Mouse (Mus musculus): ENCODE measurements at regions not wholly inside any gene's neighbourhood (a gene's known extent, or its start where the extent isn't known, plus 50 kb on each side); places are given as distances from the start of the nearest gene placed in this dataset.

GRCm38 (mm10) chr4:7191912-7192311 is 1046.9 kb downstream of the Car8 start:
- H3K4me1 ChIP-seq (ENCODE audit: control insufficient read depth, insufficient read depth, low read length), result no peaks in the 10 kb centered on the region
- no peak overlapping the region for H3K9ac ChIP-seq (replicated peaks; ENCODE audit: low read depth, low read length)
- no peak for ATAC-seq (ENCODE audit: low read depth)
- no peak overlapping the region for H3K4me3 ChIP-seq (ENCODE audit: low read depth, low read length)
- no peaks in the 10 kb centered on the region for H3K9me3 ChIP-seq (ENCODE audit: control insufficient read depth, low read length)
- no peaks in the 10 kb centered on the region for H3K27me3 ChIP-seq (ENCODE audit: control insufficient read depth, insufficient read depth, low read length)
- no peaks in the 10 kb centered on the region for H3K36me3 ChIP-seq (ENCODE audit: control insufficient read depth, insufficient read depth, low read length)
- H3K4me2 ChIP-seq (ENCODE audit: low read depth, low read length), result no peak overlapping the region
- H3K27ac ChIP-seq (ENCODE audit: low read depth, low read length), result no peak overlapping the region; the same call in 1 of the 2 replicates
- WGBS, result 77% methylated on average over 3 of the region's 3 CpGs

- H3K27me3 ChIP-seq (ENCODE audit: control insufficient read depth, insufficient read depth, low read length), result no peaks in the 10 kb centered on the region
- H3K9ac ChIP-seq (replicated peaks; ENCODE audit: low read depth, low read length), result no peak overlapping the region
- no peaks in the 10 kb centered on the region for H3K36me3 ChIP-seq (ENCODE audit: control insufficient read depth, insufficient read depth, low read length)
- ATAC-seq (ENCODE audit: low read depth), result peak; percentile 70
- no peak overlapping the region for H3K4me3 ChIP-seq (ENCODE audit: low read depth, low read length)
- no peaks in the 10 kb centered on the region for H3K9me3 ChIP-seq (ENCODE audit: control insufficient read depth, low read length)
- H3K4me1 ChIP-seq (ENCODE audit: control insufficient read depth, insufficient read depth, low read length), result no peaks in the 10 kb centered on the region
- 48% methylated on average over 3 of the region's 3 CpGs for WGBS
- H3K4me2 ChIP-seq (ENCODE audit: low read depth, low read length), result no peak overlapping the region
- peak overlapping the region; percentile 53; the same call in 1 of the 2 replicates for H3K27ac ChIP-seq (ENCODE audit: low read depth, low read length)
Observed at GRCm38 (mm10) chr4:7191228-7191627, 1047.6 kb downstream of the Car8 start.

- H3K9me3 ChIP-seq (ENCODE audit: control insufficient read depth, low read length), result no peaks in the 10 kb centered on the region
- WGBS, result 88% methylated on average over 9 of the region's 9 CpGs
- no peaks in the 10 kb centered on the region for H3K4me1 ChIP-seq (ENCODE audit: control insufficient read depth, insufficient read depth, low read length)
- no peak for ATAC-seq (ENCODE audit: low read depth)
- H3K27me3 ChIP-seq (ENCODE audit: control insufficient read depth, insufficient read depth, low read length), result no peaks in the 10 kb centered on the region
- H3K9ac ChIP-seq (replicated peaks; ENCODE audit: low read depth, low read length), result no peak overlapping the region
- H3K4me2 ChIP-seq (ENCODE audit: low read depth, low read length), result no peak overlapping the region
- H3K36me3 ChIP-seq (ENCODE audit: control insufficient read depth, insufficient read depth, low read length), result no peaks in the 10 kb centered on the region
- H3K27ac ChIP-seq (ENCODE audit: low read depth, low read length), result no peak overlapping the region
- no peak overlapping the region for H3K4me3 ChIP-seq (ENCODE audit: low read depth, low read length)
Observed at GRCm38 (mm10) chr4:7175030-7175429, 1063.8 kb downstream of the Car8 start.

- Histone ChIP-seq H3K9me3 (ENCODE audit: control insufficient read depth, low read length) (no peaks in the 10 kb centered on the region), H3K27me3 (ENCODE audit: control insufficient read depth, insufficient read depth, low read length) (no peaks in the 10 kb centered on the region), H3K36me3 (ENCODE audit: control insufficient read depth, insufficient read depth, low read length) (no peaks in the 10 kb centered on the region), H3K9ac (replicated peaks; ENCODE audit: low read depth, low read length) (no peak overlapping the region), H3K4me3 (ENCODE audit: low read depth, low read length) (no peak overlapping the region), H3K27ac (ENCODE audit: low read depth, low read length) (no peak overlapping the region), H3K4me2 (ENCODE audit: low read depth, low read length) (no peak overlapping the region), H3K4me1 (ENCODE audit: control insufficient read depth, insufficient read depth, low read length) (no peaks in the 10 kb centered on the region)
- no peak for ATAC-seq (ENCODE audit: low read depth)
- 81% methylated on average over 7 of the region's 7 CpGs for WGBS
Observed at GRCm38 (mm10) chr4:7172528-7173306, 1066.1 kb downstream of the Car8 start.

GRCm38 (mm10) chr4:7171637-7172417 is 1067.0 kb downstream of the Car8 start:
- Histone ChIP-seq H3K9ac (replicated peaks; ENCODE audit: low read depth, low read length) (no peak overlapping the region), H3K9me3 (ENCODE audit: control insufficient read depth, low read length) (no peaks in the 10 kb centered on the region), H3K4me3 (ENCODE audit: low read depth, low read length) (no peak overlapping the region), H3K4me2 (ENCODE audit: low read depth, low read length) (no peak overlapping the region), H3K36me3 (ENCODE audit: control insufficient read depth, insufficient read depth, low read length) (no peaks in the 10 kb centered on the region), H3K4me1 (ENCODE audit: control insufficient read depth, insufficient read depth, low read length) (no peaks in the 10 kb centered on the region), H3K27me3 (ENCODE audit: control insufficient read depth, insufficient read depth, low read length) (no peaks in the 10 kb centered on the region), H3K27ac (ENCODE audit: low read depth, low read length) (no peak overlapping the region)
- WGBS, result 79% methylated on average over 4 of the region's 4 CpGs
- no peak for ATAC-seq (ENCODE audit: low read depth)

GRCm38 (mm10) chr4:7161411-7161810 is 1077.4 kb downstream of the Car8 start:
- no peaks in the 10 kb centered on the region for H3K36me3 ChIP-seq (ENCODE audit: control insufficient read depth, insufficient read depth, low read length)
- H3K9me3 ChIP-seq (ENCODE audit: control insufficient read depth, low read length), result no peaks in the 10 kb centered on the region
- no peak overlapping the region for H3K4me2 ChIP-seq (ENCODE audit: low read depth, low read length)
- no peaks in the 10 kb centered on the region for H3K4me1 ChIP-seq (ENCODE audit: control insufficient read depth, insufficient read depth, low read length)
- no peak for ATAC-seq (ENCODE audit: low read depth)
- H3K9ac ChIP-seq (replicated peaks; ENCODE audit: low read depth, low read length), result no peak overlapping the region
- WGBS, result 91% methylated on average over 4 of the region's 4 CpGs
- H3K27ac ChIP-seq (ENCODE audit: low read depth, low read length), result no peak overlapping the region
- H3K27me3 ChIP-seq (ENCODE audit: control insufficient read depth, insufficient read depth, low read length), result no peaks in the 10 kb centered on the region
- H3K4me3 ChIP-seq (ENCODE audit: low read depth, low read length), result no peak overlapping the region

- WGBS, result 79% methylated on average over 3 of the region's 3 CpGs
- H3K27ac ChIP-seq (ENCODE audit: low read depth, low read length), result no peak overlapping the region
- H3K9me3 ChIP-seq (ENCODE audit: control insufficient read depth, low read length), result no peaks in the 10 kb centered on the region
- no peak overlapping the region for H3K4me2 ChIP-seq (ENCODE audit: low read depth, low read length)
- no peak overlapping the region for H3K4me3 ChIP-seq (ENCODE audit: low read depth, low read length)
- no peaks in the 10 kb centered on the region for H3K36me3 ChIP-seq (ENCODE audit: control insufficient read depth, insufficient read depth, low read length)
- H3K4me1 ChIP-seq (ENCODE audit: control insufficient read depth, insufficient read depth, low read length), result no peaks in the 10 kb centered on the region
- no peak overlapping the region for H3K9ac ChIP-seq (replicated peaks; ENCODE audit: low read depth, low read length)
- H3K27me3 ChIP-seq (ENCODE audit: control insufficient read depth, insufficient read depth, low read length), result no peaks in the 10 kb centered on the region
- ATAC-seq (ENCODE audit: low read depth), result no peak
Observed at GRCm38 (mm10) chr4:7157883-7158282, 1081.0 kb downstream of the Car8 start.

GRCm38 (mm10) chr4:7154256-7154655 is 1084.6 kb downstream of the Car8 start:
- ATAC-seq (ENCODE audit: low read depth), result no peak
- Histone ChIP-seq H3K9ac (replicated peaks; ENCODE audit: low read depth, low read length) (no peak overlapping the region), H3K27me3 (ENCODE audit: control insufficient read depth, insufficient read depth, low read length) (no peaks in the 10 kb centered on the region), H3K4me3 (ENCODE audit: low read depth, low read length) (no peak overlapping the region), H3K9me3 (ENCODE audit: control insufficient read depth, low read length) (no peaks in the 10 kb centered on the region), H3K4me1 (ENCODE audit: control insufficient read depth, insufficient read depth, low read length) (no peaks in the 10 kb centered on the region), H3K4me2 (ENCODE audit: low read depth, low read length) (no peak overlapping the region), H3K27ac (ENCODE audit: low read depth, low read length) (no peak overlapping the region), H3K36me3 (ENCODE audit: control insufficient read depth, insufficient read depth, low read length) (no peaks in the 10 kb centered on the region)
- 51% methylated on average over 3 of the region's 3 CpGs for WGBS

- ATAC-seq (ENCODE audit: low read depth), result no peak
- H3K9me3 ChIP-seq (ENCODE audit: control insufficient read depth, low read length), result no peaks in the 10 kb centered on the region
- H3K4me2 ChIP-seq (ENCODE audit: low read depth, low read length), result no peak overlapping the region
- WGBS, result 6% methylated on average over 1 of the region's 1 CpGs
- H3K4me1 ChIP-seq (ENCODE audit: control insufficient read depth, insufficient read depth, low read length), result no peaks in the 10 kb centered on the region
- H3K36me3 ChIP-seq (ENCODE audit: control insufficient read depth, insufficient read depth, low read length), result no peaks in the 10 kb centered on the region
- no peak overlapping the region for H3K4me3 ChIP-seq (ENCODE audit: low read depth, low read length)
- H3K27ac ChIP-seq (ENCODE audit: low read depth, low read length), result no peak overlapping the region
- H3K27me3 ChIP-seq (ENCODE audit: control insufficient read depth, insufficient read depth, low read length), result no peaks in the 10 kb centered on the region
- H3K9ac ChIP-seq (replicated peaks; ENCODE audit: low read depth, low read length), result no peak overlapping the region
Observed at GRCm38 (mm10) chr4:7153835-7154234, 1085.0 kb downstream of the Car8 start.

Data from neural tube, embryonic 14.5 days (tissue).